Mouse (Mus musculus) thymus, adult 2 months (tissue): ENCODE measurements around the gene St6gal1.

ENCODE experiments used
- CTCF ChIP-seq: fragments of 200-500 bp; IDR thresholded peaks from 2 replicates; pipeline ENCODE4 v1.5.1; 2012; ENCODE audit warnings: mild to moderate bottlenecking, control low read depth, low read length, moderate library complexity, borderline replicate concordance; ENCODE audit not compliant: control insufficient read depth, poor library complexity, insufficient read depth; ENCODE audit errors: extremely low read depth
- POLR2A ChIP-seq: fragments of 200-500 bp; IDR thresholded peaks from 2 replicates; pipeline ENCODE4 v1.6.1; 2012; ENCODE audit warnings: mild to moderate bottlenecking, low read length, control low read depth, moderate library complexity; ENCODE audit not compliant: control insufficient read depth, poor library complexity, insufficient read depth; ENCODE audit errors: extremely low read depth

DNA sequence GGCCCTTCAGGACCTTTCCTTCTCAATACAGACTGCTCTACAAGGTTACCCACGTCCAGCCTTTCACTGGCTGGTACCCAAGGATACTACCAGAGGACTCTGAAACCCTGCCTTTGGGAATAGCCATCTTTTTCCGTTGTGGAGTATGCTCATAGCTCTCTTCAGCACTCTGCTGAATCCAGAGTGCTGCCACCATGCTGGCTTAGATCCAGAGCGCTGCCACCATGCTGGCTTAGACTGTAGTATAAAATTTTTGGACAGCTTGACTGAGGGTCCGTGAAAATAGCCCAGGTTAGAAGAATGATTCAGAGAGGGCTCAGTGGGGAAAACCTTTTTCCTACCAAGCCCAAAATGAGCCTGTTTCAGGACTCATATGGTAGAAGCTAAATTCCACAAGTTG lies 42.4 kb downstream of the St6gal1 start:
- TF ChIP-seq CTCF (no peak), POLR2A (no peak)
